Mouse (Mus musculus) kidney, adult 18-20 months (tissue): ENCODE measurements around the gene Sorl1.

Source experiments
- DNase-seq: peaks from one replicate; pipeline ENCODE4 v3.0.0; 2021

Gene Sorl1

DNA sequence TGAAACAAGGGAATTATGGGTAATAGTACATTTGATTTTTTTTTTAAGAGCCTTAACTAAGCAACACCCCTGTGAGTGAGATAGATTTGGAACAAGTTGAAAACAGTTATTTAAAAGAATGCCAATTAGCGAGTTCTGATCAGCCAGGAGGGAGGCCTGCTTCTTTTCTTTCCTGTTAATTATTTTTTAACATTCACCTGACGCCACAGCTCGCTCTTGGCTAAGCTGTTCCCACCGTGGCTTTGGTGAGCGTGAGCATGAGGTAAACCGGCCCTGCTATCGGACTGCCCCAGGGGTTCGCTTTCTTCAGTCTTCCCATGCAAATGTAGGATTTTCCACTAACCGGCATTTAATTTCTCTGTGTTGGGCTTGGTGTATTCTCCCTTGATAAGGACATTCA, 128.8 kb downstream of the Sorl1 start:
- peak; percentile 10 for DNase-seq

DNA sequence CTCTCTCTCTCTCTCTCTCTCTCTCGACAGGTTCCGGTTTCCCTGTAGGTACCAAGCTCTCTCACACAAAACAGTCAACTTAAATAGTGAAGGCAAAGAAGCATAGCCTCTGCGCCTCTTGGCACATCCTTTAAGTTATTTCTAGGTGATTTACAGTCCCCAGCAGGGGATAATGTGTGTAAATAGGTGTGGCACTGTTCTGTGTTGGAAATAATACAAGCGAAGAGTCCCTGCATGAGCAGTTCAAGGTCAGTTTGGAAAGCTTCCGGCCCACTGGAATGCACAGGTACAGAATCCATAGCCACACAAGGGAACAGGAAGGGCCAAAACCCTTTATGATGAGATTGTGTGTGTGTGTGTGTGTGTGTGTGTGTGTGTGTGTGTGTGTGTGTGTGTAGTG, 130.3 kb downstream of the Sorl1 start:
- no peak for DNase-seq

DNA sequence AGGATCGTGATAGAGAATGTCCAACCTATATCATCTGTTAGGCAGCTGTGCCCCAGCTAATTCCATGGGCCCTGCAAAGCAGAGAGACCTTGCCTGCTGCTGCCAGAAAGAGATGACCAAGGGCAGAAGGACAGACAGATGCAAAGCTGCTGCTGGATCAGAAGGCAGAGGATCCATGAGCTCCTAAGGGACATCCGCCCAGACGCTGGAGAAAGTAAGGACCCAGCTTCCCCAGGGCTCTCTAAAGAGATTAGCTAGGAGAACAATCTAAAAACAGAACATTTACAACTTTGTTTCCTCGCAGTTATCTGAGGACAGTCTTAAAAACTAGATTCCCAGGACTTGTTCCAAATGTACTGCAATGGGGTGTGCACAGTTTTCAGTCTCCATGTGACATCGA, 131.3 kb downstream of the Sorl1 start:
- no peak for DNase-seq

DNA sequence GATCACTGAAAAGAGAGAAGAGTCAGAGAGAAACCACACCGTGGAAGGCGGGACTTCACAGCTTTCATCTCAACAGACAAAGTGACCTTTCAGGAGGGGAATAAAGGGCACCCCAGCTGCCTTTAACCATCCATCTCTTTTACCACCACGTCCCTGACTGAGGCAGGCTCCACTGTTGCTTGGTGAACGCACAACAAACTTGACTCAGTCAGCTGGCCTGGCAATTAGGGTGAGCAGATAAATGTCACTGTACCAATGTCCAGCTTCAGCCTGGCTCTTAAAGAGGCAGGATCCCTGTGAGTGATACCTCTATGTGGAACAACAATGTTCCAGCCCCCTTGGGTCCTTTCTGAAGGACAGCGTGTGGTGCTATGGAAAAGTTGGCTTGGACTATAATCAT, 138.5 kb downstream of the Sorl1 start:
- DNase-seq = no peak

DNA sequence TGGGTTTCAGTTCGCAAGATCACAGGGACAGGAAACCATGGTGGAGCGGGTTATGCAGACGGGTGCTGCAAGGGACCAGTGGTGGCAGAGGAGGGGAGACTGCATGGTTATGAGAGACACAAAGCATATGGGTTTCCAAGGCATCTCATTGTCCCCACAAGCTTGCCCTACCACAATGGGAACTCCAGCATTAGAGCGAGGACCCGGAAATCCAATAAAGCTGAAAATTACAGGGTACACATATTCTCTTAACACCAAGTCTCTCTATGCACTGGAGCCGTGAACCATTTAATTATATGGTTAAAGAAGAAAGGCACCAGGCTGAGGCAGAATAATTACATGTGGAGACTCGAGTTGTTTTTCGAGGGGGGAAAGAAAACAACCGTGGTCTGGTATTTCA, 139.0 kb downstream of the Sorl1 start:
- no peak for DNase-seq

DNA sequence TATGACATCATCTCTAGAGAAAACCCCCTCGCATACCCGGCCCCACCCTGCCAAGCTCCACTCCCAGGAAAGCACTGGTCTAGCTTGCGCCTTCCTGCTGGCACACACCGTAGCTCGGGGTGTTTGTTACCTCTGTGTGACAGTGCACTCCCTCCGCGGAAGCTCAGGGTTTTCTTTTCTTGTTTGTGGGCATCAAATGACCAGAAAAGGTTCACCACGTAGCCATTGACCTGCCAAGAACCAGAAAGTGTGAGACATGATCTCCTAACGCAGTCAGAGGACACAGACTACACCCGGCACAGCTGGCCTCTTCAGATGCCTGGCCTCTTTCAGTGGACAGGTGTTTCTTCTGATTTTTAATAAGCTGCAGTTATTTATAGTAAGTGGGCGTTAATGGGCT, 139.8 kb downstream of the Sorl1 start:
- DNase-seq = no peak

DNA sequence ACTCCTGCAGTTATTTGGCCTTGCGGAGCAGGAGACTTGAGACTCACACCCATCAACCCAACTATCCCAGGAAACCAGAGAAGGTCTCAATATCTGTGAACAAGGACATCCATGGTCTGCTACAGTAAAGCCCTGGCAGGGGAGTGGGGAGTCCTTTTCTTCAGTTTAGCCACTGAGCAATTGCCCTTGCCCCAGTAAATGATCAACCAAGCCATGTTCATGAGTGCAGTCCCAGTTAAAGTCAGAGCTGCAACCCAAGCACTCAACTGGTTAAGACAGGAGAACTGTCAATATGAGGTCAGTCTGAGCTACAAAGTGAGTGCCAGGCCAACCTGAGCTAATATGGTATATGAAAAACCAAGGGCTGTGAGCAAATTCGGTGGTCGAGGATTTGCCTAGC, 140.8 kb downstream of the Sorl1 start:
- peak; percentile 31 for DNase-seq

DNA sequence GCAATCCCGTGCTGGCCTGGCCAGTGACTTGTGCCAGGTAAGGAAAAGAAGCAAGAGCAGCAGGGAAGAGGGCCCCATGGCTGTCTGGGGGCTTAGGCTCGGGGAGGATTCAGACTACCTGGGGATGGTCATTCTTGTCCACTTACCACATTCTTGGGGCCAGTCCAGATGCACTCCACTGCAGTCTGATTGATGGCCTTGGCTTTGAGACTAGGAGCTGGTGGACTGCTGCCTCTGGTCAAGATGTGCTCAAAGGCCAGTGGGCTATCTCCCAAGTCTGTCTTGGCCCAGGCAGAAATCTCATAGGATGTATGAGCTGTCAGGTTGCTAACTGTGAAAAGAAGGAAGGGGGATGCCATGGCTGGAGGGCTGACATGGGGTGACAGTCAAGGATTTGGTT, 141.3 kb downstream of the Sorl1 start:
- peak; percentile 21 for DNase-seq

DNA sequence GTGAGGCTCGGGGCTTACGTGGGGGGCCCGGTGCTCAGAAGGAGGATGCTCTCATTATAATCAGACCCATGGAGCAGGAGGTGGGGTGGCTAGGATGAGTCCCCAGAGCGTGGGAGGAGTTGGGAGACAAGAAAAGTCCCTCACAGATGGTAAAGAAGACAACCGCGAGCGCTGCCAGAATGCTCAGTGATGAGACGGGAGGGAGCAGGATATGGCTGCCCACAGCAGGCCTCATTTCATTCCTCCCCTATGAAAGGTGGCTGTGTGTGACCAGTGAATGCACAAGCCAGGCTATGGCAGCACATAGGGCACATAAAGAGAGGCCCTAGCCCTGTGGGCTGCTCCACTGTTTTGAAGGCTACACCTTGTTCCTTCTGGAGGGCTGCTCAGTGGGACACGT, 142.1 kb downstream of the Sorl1 start:
- DNase-seq = no peak

DNA sequence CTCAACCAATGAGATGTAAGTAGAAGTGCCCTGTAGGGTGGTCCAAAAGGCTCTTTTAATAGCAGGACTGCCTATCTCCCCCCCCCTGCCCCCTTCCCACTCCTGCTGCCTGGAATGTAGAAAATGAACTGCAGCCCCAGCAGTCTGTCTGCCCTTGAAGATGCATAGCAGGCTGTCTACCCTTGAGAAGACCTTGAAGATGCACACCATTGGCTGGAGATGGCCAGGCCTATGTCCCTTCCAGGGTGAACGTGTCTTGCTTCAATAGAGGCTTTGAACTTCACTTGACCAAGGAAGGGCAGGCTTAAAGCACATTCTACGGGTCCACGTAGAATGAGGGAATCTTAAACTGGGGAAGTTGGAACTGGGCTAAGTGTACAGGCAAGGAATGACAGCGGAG, 142.8 kb downstream of the Sorl1 start:
- DNase-seq = no peak

DNA sequence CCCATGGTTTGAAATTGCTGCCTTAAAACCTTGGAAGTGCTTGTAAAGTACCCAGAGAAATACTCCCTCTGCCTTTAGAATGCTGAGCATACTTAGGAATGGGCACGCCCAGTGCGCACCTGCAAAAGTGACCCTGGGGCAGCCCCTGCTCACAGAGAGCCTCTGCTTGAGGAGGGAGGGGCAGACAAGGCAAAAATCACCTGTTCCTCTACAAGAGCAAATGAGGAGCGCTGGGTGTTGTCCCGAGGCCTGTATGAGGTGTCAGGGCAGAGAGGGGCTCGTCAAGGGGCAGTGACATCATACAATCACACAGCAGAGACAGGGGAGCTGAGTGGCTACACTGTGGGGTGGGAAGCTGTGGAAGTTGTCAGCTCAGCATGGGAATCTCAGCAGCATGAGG, 143.3 kb downstream of the Sorl1 start:
- DNase-seq = no peak

DNA sequence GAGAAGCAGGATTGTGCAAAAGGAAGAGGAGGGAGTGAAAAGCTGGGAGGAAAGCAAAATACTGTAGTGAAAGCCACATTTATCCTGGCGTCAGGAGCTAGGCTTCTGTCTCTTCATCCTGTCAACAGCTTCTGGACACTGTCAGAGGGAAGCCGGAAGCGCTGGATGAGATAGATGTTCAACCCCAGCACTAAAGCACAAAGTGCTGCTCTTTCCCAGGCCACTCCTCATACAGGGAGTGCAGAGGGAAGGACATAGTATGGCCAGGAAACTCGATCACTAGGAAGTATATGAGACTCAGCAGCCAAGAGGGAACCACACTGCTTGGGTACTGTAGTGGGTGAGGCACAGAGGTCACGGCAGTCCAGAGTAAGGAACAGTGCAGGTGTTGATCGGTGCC, 145.7 kb downstream of the Sorl1 start:
- DNase-seq = no peak

DNA sequence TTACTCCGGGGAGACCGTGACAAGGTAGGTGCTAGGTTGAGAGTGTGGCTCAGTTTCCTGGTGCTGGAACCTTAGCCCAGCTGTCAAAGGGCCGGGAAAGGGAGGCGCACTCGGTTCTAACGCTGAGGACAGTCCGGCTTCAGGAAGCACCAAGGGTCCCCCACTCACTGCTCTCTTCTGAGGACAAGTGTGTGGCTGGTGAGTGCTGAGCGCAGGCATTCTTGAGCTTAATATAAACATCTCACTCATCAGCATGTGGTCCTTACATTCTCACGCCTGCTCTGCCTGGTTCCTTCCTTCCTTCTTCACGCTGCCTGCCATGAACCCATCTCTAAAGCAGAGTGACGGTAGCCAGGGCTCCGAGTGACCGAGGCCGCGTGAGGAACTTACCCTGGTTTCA, 148.1 kb downstream of the Sorl1 start:
- no peak for DNase-seq

DNA sequence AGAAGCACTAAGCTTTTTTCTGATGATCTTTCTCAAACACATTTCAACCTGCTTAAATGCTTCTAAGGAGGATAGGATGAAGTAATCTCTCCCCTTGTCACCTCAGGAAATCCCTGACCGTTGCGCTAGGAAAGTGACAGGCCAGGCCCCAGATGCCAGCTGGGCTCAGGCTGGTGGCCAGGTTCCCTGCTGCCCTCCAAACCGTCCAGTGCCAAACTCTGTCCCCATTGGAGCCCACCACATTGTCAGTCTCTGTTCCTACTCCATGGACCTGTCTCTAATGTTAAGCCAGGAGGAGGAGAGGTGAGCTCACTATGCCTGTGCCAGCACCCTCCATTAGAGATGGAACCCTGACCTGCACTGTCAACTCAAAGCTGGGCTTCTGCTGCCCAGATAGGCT, 149.4 kb downstream of the Sorl1 start:
- no peak for DNase-seq

DNA sequence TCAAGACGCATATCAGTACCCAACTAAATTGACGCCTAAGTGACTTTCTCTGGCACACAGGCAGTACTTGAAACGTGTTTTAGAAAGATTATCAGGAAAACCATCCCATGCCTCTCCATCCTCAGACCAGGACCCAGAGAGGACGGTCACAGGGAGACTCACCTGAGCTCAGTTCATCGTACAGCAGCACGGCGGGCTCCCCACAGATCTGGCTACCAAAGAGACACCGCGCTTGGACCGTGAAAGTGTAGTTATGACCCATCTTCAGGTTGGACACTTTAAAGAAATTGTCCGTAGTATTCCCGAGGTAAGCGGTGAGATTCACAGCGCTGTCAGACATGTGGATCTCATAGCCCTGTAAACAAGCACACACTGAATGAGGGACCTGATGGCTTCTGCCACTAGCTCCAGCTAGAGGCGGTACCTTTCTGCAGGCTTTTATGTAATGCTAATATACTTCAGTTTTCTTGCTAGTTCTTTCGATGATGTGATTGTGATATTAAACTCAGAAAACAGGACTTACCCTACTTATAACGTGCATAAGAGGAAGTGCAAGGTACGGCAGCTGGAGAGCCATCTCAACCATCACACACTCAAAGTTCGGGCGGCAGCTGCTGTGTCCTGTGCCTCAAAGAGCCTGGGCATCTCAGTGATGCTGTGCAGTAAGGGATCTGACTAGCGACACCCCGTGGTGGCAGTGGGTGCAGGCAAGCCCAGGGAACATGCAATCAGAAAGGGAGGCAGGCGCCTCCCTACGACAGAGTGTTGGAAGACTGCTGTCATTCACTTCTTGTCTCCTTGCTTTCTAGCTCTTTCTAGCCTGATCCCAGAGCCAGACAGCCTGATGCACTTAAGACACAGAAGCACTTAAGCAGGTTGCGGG, 150.1 kb downstream of the Sorl1 start:
- peak; percentile 31 for DNase-seq

DNA sequence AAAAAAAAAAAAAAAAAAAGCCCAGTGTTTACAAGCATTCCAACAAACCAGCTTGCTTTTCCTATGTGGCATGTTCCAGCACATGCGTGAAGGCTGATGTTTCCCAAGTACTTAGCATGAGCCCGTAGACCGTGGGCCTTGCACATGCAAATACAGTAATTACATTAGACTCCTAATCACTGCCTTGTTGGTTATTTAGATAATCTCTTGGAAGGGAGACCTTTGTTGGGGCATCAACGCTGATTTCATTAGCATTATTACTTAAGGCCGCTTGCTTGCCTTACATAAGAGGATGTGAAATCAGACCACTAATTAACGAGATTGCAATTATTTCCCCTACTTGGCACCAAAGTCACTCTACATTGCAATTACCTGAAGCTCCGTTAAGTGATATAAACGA, 154.1 kb downstream of the Sorl1 start:
- no peak for DNase-seq

DNA sequence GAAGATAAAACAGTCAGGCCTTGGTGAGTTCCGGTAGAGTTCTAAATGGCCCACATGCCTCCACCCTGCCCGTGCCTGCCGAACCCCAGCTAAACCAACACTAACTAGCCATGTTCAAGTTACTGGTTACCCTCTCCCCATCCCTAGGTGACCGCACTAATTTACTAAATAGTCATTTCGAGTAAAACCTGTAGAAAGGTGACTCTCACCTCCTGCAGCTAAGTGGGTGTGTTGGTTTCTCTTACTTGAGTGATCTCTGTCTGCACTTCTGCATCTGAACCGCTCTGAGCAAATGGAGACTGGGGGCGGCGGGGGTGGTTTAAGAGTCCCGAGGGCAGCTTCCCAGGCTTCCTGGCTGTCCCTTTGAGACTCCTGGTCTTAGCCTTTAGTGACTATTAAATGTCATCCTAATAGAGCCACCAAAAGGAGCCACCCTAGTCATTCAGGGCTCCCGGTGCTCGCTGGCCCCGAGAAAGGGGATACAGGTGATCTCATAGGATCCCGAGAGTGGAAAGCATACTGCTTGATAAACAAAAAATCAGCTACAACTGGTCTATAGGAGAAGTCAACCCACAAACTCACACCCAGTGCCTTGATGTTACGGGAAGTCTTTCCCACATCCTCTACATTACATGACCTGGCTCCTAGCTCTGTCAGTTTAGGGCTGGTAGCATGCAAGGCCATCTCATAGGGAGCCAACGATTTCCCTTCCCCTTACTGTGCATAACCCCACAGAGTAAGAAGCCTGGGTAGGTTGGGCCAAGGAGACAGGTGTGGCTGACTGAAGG, 155.2 kb downstream of the Sorl1 start:
- DNase-seq = no peak

DNA sequence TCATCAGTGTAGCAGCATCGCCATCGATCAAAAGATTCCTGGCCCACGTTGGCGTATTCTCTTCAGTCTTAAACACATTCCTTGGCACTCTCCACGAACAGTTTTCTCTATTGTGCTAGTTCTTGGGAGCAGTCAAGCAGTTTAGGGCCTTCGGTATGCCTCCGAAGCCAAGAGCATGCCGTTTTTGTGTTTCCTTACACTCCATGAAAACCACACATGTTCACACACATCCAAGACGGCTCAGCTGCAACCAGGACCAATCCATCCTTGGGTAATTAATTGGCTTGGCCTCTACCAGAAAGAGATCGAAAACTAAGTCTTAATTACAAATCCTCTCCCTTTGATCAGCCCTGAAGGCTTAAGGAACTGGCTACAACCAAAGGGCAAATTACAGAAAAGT, 162.8 kb downstream of the Sorl1 start:
- no peak for DNase-seq

DNA sequence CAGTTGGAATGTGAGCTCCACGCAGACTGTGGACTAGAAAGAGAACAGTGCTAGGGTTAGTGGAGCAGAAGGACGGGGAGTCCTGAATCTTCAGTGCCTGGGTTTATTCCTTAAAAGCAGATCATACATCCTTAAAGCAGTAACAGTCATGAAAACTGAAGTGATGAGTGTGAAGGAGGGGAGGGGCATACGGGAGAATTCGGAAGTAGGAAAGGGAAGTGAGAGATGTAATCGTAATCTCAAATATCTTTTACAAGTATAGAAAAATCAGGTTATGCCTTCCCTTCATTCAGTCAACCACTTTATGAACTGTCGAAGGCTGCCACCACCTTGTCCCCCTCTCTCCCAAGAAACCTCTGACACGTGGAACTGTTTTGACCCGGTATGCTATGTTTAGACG, 165.8 kb downstream of the Sorl1 start:
- no peak for DNase-seq

DNA sequence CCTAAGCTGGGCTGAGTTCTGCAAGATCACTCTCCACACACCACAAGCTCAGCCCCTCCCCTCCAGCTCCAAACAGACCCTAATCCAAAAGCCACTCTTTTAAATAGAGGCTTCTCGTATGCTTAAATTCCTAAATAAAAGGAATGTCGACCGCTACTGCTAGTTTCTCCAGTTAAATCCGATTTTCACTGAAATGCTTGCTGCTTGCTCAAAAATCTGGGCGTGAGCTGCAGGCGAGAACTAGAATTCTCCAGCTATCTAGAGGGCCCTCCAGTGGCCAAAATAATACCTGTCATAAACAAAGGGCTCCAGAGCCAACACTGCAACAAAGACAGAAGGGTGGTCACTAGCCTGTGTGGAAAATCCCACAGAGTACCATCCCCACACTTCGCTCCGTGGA, 170.6 kb downstream of the Sorl1 start:
- DNase-seq = peak; percentile 43

DNA sequence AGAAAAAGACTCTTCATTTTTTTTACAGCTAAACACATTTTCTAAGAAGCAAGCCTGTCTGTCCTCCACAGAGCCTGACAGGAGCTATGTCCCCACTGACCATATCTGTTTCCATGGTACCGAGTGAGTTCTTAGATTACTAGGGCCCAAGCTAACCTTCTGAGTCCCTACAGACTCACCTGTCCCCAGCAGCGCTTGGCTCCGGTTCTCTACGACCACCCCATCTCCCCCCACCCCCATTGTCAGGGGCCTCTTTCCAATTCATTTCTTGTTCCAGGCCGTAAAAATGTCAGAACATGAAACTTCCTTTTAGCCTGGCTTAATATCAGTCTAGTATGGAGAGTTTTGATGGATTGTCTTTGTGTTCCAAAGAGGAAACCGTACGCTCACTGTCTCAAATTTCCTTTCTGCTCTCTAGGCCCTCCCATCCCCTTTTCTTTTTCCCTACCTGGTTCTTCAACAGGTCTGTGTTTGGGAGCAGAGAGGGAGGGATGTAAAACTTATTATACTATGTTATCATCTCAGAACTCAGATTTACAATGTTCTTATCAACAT, 171.4 kb downstream of the Sorl1 start:
- DNase-seq = no peak

DNA sequence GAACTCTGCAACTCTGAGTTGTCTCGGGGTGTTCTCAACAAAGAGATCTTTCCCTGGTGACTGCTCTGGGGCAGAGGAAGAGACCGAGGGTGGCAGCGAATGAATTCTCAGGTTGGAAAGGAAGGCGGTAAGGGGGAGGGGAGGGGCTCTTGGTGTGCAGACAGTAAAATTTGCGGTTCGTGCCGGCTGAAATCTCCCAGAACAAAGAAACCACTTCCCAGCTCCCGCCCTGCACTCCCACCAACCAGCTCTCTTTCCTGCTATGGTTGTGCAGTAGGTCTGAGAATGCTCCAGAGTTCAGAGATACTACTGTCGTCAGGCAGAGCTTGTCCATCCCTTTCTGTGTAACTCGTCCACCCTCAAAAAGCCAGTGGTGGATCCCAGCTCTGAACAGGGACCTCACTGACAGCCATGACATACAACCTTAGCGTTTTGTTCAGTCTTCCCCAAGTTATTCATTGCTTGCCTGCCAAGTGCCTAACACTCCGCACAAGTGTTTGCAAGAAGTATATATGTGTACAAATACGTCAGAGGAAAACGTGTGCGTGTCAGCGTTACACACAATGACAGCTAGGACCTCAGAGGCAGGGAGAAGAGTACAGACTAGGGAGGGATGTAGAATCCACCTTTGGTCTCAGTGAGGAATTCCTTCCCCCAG, 172.5 kb downstream of the Sorl1 start:
- no peak for DNase-seq

DNA sequence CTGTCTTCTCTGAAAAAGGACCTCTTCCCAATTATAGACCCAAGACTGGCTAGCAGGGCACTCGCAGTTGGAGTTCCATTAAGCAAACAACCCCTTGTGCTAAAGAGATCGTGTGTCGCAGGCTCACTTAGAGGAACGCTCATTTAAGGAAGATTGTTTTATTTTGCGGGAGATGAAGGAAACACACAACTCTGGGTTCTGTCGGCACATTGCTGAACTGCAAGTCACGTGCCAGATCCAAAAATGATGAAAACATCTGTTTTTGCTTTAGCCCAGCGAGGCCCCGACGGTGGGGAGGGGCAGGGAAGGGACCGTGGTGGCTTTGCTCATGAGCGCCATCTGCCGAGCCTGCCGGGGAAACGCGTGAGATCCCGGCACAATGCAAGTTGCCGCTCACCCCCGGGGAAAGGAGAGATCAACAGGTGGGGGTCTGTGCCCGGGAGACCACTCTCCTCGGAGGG, 173.1 kb downstream of the Sorl1 start:
- peak; percentile 89 for DNase-seq
